Mouse (Mus musculus) forebrain, embryonic 14.5 days (tissue): ENCODE results near the gene Tpk1. TPM values are rescaled to one million over a fixed set of nuclear protein-coding genes. Genes with fewer than 3 reads are reported as not detected.

Experiments
- ATAC-seq: fragments of 200-750 bp; cut with Nextera tagmentation; 2 replicates; pipeline ENCODE4 v1.8.0; 2017; ENCODE audit warnings: mild to moderate bottlenecking, moderate library complexity
- DNase-seq: peaks from one replicate; pipeline ENCODE4 v3.0.0-alpha.2; 2015; ENCODE audit warnings: low spot score
- H3K27ac ChIP-seq: fragments of 300-500 bp; sonication (generic); 2 replicates; pipeline ENCODE4 v1.5.1; 2014; ENCODE audit warnings: low read depth, mild to moderate bottlenecking, control low read depth, low read length, moderate library complexity
- H3K27me3 ChIP-seq: fragments of 300-500 bp; sonication (generic); replicated peaks from 2 replicates; pipeline ENCODE4 v1.6.1; 2014; ENCODE audit warnings: low read length, control low read depth, mixed read lengths; ENCODE audit not compliant: control insufficient read depth, insufficient read depth
- H3K36me3 ChIP-seq: fragments of 300-500 bp; sonication (generic); 2 replicates; pipeline ENCODE4 v1.6.1; 2014; ENCODE audit warnings: low read length, control low read depth; ENCODE audit not compliant: control insufficient read depth, insufficient read depth
- H3K4me1 ChIP-seq: fragments of 300-500 bp; sonication (generic); 2 replicates; pipeline ENCODE4 v1.6.1; 2014; ENCODE audit warnings: antibody characterized with exemption, low read length, control low read depth; ENCODE audit not compliant: control insufficient read depth, insufficient read depth
- H3K4me2 ChIP-seq: fragments of 300-500 bp; sonication (generic); 2 replicates; pipeline ENCODE4 v1.6.1; 2014; ENCODE audit warnings: mild to moderate bottlenecking, control low read depth, low read length
- H3K4me3 ChIP-seq: fragments of 300-500 bp; sonication (generic); 2 replicates; pipeline ENCODE4 v1.5.1; 2014; ENCODE audit warnings: low read depth, low read length, control low read depth
- H3K9ac ChIP-seq: fragments of 300-500 bp; sonication (generic); 2 replicates; pipeline ENCODE4 v1.6.1; 2014; ENCODE audit warnings: mild to moderate bottlenecking, low read length, control low read depth, moderate library complexity
- H3K9me3 ChIP-seq: fragments of 300-500 bp; sonication (generic); replicated peaks from 2 replicates; pipeline ENCODE4 v1.6.1; 2016; ENCODE audit warnings: low read length, control low read depth, mixed read lengths; ENCODE audit not compliant: control insufficient read depth
- WGBS: fragments of 180-500 bp; shearing (Covaris S2); extraction: QIAGEN DNeasy Blood & Tissue Kit; methylation state at CpG from one replicate; pipeline ENCODE4 v1.1.7; 2014; 5-methylcytosine and 5-hydroxymethylcytosine counted together
- polyA plus RNA-seq: library from polyadenylated mRNA; unstranded; fragments of >200 nt; fragmentation: Nextera tagmentation; extraction: Ambion mirVana; gene quantifications from 2 replicates; pipeline ENCODE4 v1.2.1, GENCODE M21; 2014

Gene Tpk1
- polyA plus RNA-seq, 1 experiment from 2014 or later, result 5.5 TPM

- no peak overlapping the region for H3K4me2 ChIP-seq
- no peak overlapping the region for H3K27ac ChIP-seq
- DNase-seq, result no peak
- no peak for ATAC-seq
- no peaks in the 10 kb centered on the region for H3K27me3 ChIP-seq
- no peaks in the 10 kb centered on the region for H3K36me3 ChIP-seq
- WGBS, result 89% methylated on average over 2 of the region's 2 CpGs
- H3K9me3 ChIP-seq, result no peaks in the 10 kb centered on the region
- no peak overlapping the region for H3K4me3 ChIP-seq
- H3K4me1 ChIP-seq, result no peaks in the 10 kb centered on the region
- no peak overlapping the region for H3K9ac ChIP-seq
Measured at GRCm38 (mm10) chr6:43459082-43459481, 207.0 kb downstream of the Tpk1 start.

DNA sequence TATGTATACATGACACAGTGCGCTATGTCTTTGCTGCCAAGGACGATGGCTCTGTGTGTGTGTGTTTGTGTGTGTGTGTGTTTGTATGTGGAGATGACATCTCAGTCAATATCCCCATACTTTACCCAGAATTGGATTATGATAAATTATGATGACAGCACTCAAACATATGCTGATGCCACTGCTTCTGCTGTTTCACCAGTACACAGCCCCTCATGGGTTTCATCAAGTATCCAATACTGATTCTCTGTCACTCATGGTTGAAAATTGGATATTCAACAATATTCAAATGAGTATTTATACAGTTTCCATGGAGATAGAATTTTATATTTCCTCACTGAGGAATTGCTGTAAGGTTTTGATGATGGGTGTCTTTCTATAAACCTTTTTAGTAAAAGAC lies 208.1 kb downstream of the Tpk1 start:
- Histone ChIP-seq H3K4me3 (no peak overlapping the region), H3K9ac (no peak overlapping the region), H3K27me3 (no peaks in the 10 kb centered on the region), H3K36me3 (no peaks in the 10 kb centered on the region), H3K4me2 (no peak overlapping the region), H3K4me1 (no peaks in the 10 kb centered on the region), H3K27ac (no peak overlapping the region), H3K9me3 (no peaks in the 10 kb centered on the region)
- ATAC-seq (peak; percentile 52; the same call in 1 of the 2 replicates), DNase-seq (no peak)
- 25% methylated on average over 2 of the region's 2 CpGs for WGBS

- no peaks in the 10 kb centered on the region for H3K9me3 ChIP-seq
- no peak overlapping the region for H3K4me3 ChIP-seq
- H3K4me2 ChIP-seq, result no peak overlapping the region
- DNase-seq, result no peak
- H3K4me1 ChIP-seq, result no peaks in the 10 kb centered on the region
- H3K27ac ChIP-seq, result no peak overlapping the region
- no peaks in the 10 kb centered on the region for H3K36me3 ChIP-seq
- ATAC-seq, result no peak
- H3K9ac ChIP-seq, result no peak overlapping the region
- 39% methylated on average over 2 of the region's 2 CpGs for WGBS
- H3K27me3 ChIP-seq, result no peaks in the 10 kb centered on the region
Measured at GRCm38 (mm10) chr6:43449498-43449897, 216.6 kb downstream of the Tpk1 start.

GRCm38 (mm10) chr6:43445856-43446255 lies 220.2 kb downstream of the Tpk1 start:
- DNase-seq, result no peak
- Histone ChIP-seq H3K27ac (no peak overlapping the region), H3K4me1 (no peaks in the 10 kb centered on the region), H3K4me2 (no peak overlapping the region), H3K9ac (no peak overlapping the region), H3K4me3 (no peak overlapping the region), H3K36me3 (no peaks in the 10 kb centered on the region), H3K27me3 (no peaks in the 10 kb centered on the region), H3K9me3 (no peaks in the 10 kb centered on the region)
- ATAC-seq, result no peak
- 96% methylated on average over 2 of the region's 2 CpGs for WGBS

DNA sequence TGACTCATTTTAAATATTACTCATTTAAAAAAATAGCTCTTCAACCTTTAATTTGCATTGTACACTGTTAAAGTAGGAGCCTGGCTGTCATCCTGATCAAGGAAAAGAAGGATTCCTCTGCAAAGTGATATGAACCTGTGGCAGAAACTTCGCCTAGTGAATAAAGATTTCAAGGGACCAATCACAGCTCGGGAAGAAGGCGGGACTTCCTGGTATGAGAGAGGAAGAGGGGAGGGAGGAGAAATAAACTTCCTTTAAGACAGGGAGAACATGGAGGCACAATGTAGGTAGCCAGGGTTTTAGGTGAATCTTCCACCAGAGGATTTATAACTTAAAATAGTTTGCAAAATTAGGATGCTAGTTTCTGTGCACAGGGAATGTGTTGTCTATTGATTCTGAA lies 223.9 kb downstream of the Tpk1 start:
- Histone ChIP-seq H3K4me3 (no peak overlapping the region), H3K4me2 (no peak overlapping the region), H3K9me3 (no peaks in the 10 kb centered on the region), H3K27me3 (no peaks in the 10 kb centered on the region), H3K4me1 (no peaks in the 10 kb centered on the region), H3K36me3 (no peaks in the 10 kb centered on the region), H3K27ac (no peak overlapping the region), H3K9ac (no peak overlapping the region)
- DNase-seq (no peak), ATAC-seq (no peak)
- 89% methylated on average over 3 of the region's 3 CpGs for WGBS

DNA sequence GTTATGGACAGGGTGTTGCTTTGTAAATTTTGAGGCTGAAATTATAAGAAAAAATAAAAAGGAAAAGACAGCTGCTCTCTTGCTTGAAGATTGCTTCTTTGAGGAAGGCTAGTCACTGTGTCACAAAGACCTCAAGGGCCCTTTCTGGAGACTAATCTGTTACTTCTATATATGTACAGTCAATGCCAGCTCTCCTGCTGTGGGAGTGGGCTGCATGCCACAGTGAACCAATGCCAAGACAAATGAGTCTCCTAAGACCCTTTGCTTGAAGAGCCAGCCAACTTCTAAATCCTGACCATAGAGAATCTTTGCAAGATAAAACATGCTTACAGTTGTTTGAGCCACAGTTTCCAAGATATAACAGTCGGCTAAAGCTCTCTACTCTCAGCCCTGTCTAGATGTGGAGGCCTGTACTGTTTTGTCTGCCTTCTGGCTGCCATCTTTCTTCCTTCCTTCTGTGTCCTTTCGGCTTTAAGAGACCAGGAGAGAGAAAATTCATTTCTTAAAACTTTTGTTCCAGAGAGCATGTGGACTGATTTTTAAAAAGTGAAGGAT lies 230.0 kb downstream of the Tpk1 start:
- Histone ChIP-seq H3K4me2 (no peak overlapping the region), H3K27ac (no peak overlapping the region), H3K9me3 (no peaks in the 10 kb centered on the region), H3K36me3 (no peaks in the 10 kb centered on the region), H3K4me1 (no peaks in the 10 kb centered on the region), H3K27me3 (no peaks in the 10 kb centered on the region), H3K9ac (no peak overlapping the region), H3K4me3 (no peak overlapping the region)
- 58% methylated on average over 2 of the region's 2 CpGs for WGBS
- peak; percentile 18; the same call in 1 of the 2 replicates for ATAC-seq
- peak; percentile 69 for DNase-seq

GRCm38 (mm10) chr6:43434365-43434764 lies 231.7 kb downstream of the Tpk1 start:
- Histone ChIP-seq H3K36me3 (no peaks in the 10 kb centered on the region), H3K9me3 (no peaks in the 10 kb centered on the region), H3K4me2 (no peak overlapping the region), H3K9ac (no peak overlapping the region), H3K4me3 (no peak overlapping the region), H3K4me1 (no peaks in the 10 kb centered on the region), H3K27ac (no peak overlapping the region), H3K27me3 (no peaks in the 10 kb centered on the region)
- DNase-seq (no peak), ATAC-seq (no peak)
- 79% methylated on average over 1 of the region's 1 CpGs for WGBS

- H3K27ac ChIP-seq, result no peak overlapping the region
Measured at GRCm38 (mm10) chr6:43424978-43425377, 241.1 kb downstream of the Tpk1 start.

GRCm38 (mm10) chr6:43420358-43420979 lies 245.6 kb downstream of the Tpk1 start:
- ATAC-seq (no peak), DNase-seq (no peak)
- Histone ChIP-seq H3K27me3 (no peaks in the 10 kb centered on the region), H3K9ac (no peak overlapping the region), H3K27ac (no peak overlapping the region), H3K4me1 (no peaks in the 10 kb centered on the region), H3K4me3 (no peak overlapping the region), H3K4me2 (no peak overlapping the region), H3K36me3 (no peaks in the 10 kb centered on the region), H3K9me3 (no peaks in the 10 kb centered on the region)
- WGBS, result 82% methylated on average over 7 of the region's 7 CpGs

More at GRCm38 (mm10) chr6:43424978-43425377, 241.1 kb downstream of the Tpk1 start:
- Histone ChIP-seq H3K9ac (no peak overlapping the region), H3K4me1 (no peaks in the 10 kb centered on the region), H3K27me3 (no peaks in the 10 kb centered on the region), H3K4me2 (no peak overlapping the region), H3K36me3 (no peaks in the 10 kb centered on the region), H3K4me3 (no peak overlapping the region), H3K9me3 (no peaks in the 10 kb centered on the region)
- DNase-seq (no peak), ATAC-seq (no peak)
- WGBS, result 54% methylated on average over 4 of the region's 4 CpGs
